Mouse (Mus musculus) granulocyte monocyte progenitor cell, adult 5-6 weeks (primary cell): Measurements from ENCODE around the gene Man1c1. TPM values are rescaled to one million over a fixed set of nuclear protein-coding genes. Genes with fewer than 3 reads are reported as not detected.

ENCODE experiments used
- ATAC-seq: replicated peaks from 2 replicates; pipeline ENCODE4 v1.8.0; 2016; ENCODE audit warnings: mild to moderate bottlenecking, moderate TSS enrichment, inconsistent platforms; ENCODE audit not compliant: poor library complexity, severe bottlenecking
- total RNA-seq, 2 experiments: library from RNA; stranded (forward) in 1 of 2; stranded (reverse) in 1 of 2; fragments of 200-712, 200-1000 nt in 1 of 2; fragments of >200 nt in 1 of 2; fragmentation: Nextera tagmentation in 1 of 2; gene quantifications; 2 replicates each; pipeline ENCODE4 v1.2.3; 2014 to 2017

Man1c1 gene
- total RNA-seq (2014; fragmentation: Nextera tagmentation): 9.5 and 11.6 TPM in 2 replicates
- total RNA-seq (2017): 4.8 and 5.1 TPM in 2 replicates

- ATAC-seq: peak; percentile 92
Observed at GRCm38 (mm10) chr4:134703835-134704546, at the start of gene Man1c1. Man1c1 (minus strand) TSS chr4:134704290.

- ATAC-seq: peak; percentile 17; the same call in 1 of the 2 replicates
Observed at GRCm38 (mm10) chr4:134753516-134754261, 49.6 kb upstream of the Man1c1 start.

GRCm38 (mm10) chr4:134752911-134753426 is 48.9 kb upstream of the Man1c1 start:
- no peak for ATAC-seq

- no peak for ATAC-seq
Observed at GRCm38 (mm10) chr4:134751682-134752380, 47.7 kb upstream of the Man1c1 start.

- no peak for ATAC-seq
Observed at GRCm38 (mm10) chr4:134750825-134751224, 46.7 kb upstream of the Man1c1 start.

- ATAC-seq: no peak
Observed at GRCm38 (mm10) chr4:134750263-134750662, 46.2 kb upstream of the Man1c1 start.

- ATAC-seq: peak; percentile 46
Observed at GRCm38 (mm10) chr4:134749301-134750030, 45.4 kb upstream of the Man1c1 start.

- ATAC-seq: peak; percentile 18
Observed at GRCm38 (mm10) chr4:134745900-134746661, 42.0 kb upstream of the Man1c1 start.

- no peak for ATAC-seq
Observed at GRCm38 (mm10) chr4:134743881-134744633, 40.0 kb upstream of the Man1c1 start.

- ATAC-seq: no peak
Observed at GRCm38 (mm10) chr4:134741949-134742348, 37.9 kb upstream of the Man1c1 start.

GRCm38 (mm10) chr4:134740186-134740585 is 36.1 kb upstream of the Man1c1 start:
- no peak for ATAC-seq

- ATAC-seq: no peak
Observed at GRCm38 (mm10) chr4:134739530-134739929, 35.4 kb upstream of the Man1c1 start.

GRCm38 (mm10) chr4:134737365-134737910 is 33.3 kb upstream of the Man1c1 start:
- ATAC-seq: no peak

GRCm38 (mm10) chr4:134736147-134736546 is 32.1 kb upstream of the Man1c1 start:
- no peak for ATAC-seq

GRCm38 (mm10) chr4:134734629-134735081 is 30.6 kb upstream of the Man1c1 start:
- peak; percentile 70 for ATAC-seq

GRCm38 (mm10) chr4:134734038-134734628 is 30.0 kb upstream of the Man1c1 start:
- peak; percentile 47 for ATAC-seq

- ATAC-seq: no peak
Observed at GRCm38 (mm10) chr4:134733371-134733770, 29.3 kb upstream of the Man1c1 start.

GRCm38 (mm10) chr4:134730106-134730505 is 26.0 kb upstream of the Man1c1 start:
- peak; percentile 45 for ATAC-seq
